Comparison of ENCODE assay signal across 8 mouse cellular contexts in the genomic region with DNA sequence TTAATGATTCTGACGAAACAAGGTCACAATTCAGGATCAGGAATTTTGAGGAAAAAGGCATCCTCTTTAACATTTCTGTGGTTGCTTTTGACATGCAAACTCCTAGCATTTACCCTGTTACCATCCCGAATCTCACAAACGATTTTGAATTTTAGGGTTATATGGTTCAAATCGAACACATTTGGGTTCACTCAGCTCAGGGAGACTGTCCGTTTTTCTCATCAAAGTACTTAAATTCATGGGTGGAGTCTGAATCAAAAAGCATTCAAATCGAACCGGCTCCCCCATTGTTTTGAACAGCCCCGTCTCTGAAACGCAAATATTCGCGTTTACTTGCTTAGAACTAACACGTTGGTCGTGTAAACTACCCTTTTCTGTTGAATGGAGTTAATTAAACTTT. TPM values are rescaled to one million over a fixed set of nuclear protein-coding genes. Genes with fewer than 3 reads are reported as not detected.
DNase-seq lines count a peak whose midpoint lies in the region; ATAC-seq and TF ChIP-seq lines count a peak whose summit lies in the region.

No protein-coding gene starts in this region.

- H3K27ac ChIP-seq in heart, adult 2 months = peak overlapping the region; percentile 77
- no peak overlapping the region for H3K27ac ChIP-seq in embryonic facial prominence, embryonic 11.5 days (replicated peaks; ENCODE audit: low read depth, low read length)
- H3K27ac ChIP-seq in hindbrain, embryonic 15.5 days (replicated peaks) = peak overlapping the region; percentile 89; the same call in 1 of the 2 replicates
- no peak overlapping the region for H3K27ac ChIP-seq in midbrain, embryonic 14.5 days (replicated peaks; ENCODE audit: low read depth, low read length)

- TF ChIP-seq POLR2A in heart, adult 2 months (IDR thresholded peaks at IDR 0.05; ENCODE audit: insufficient read depth, low read depth, low read length) = no peak

- peak; percentile 2 for ATAC-seq in CD4-positive, CD25-positive, alpha-beta regulatory T cell, adult 4 months
- ATAC-seq in embryonic facial prominence, embryonic 11.5 days (replicated peaks; ENCODE audit: insufficient number of reproducible peaks, low FRiP score, low TSS enrichment, low read depth) = no peak
- ATAC-seq in hindbrain, embryonic 15.5 days (ENCODE audit: low FRiP score, low read depth) = no peak; the same call in 1 of the 2 replicates
- ATAC-seq in midbrain, embryonic 14.5 days (ENCODE audit: low FRiP score, low TSS enrichment) = no peak

- 13% methylated on average over 13 of the region's 13 CpGs for WGBS in heart, adult 2 months
- WGBS in embryonic facial prominence, embryonic 11.5 days = 12% methylated on average over 13 of the region's 13 CpGs
- 23% methylated on average over 13 of the region's 13 CpGs for WGBS in hindbrain, embryonic 15.5 days
- 23% methylated on average over 13 of the region's 13 CpGs for WGBS in midbrain, embryonic 14.5 days

- peak overlapping the region; percentile 72 for H3K4me3 ChIP-seq in heart, adult 2 months
- H3K4me3 ChIP-seq in embryonic facial prominence, embryonic 11.5 days (ENCODE audit: low read depth, low read length) = peak overlapping the region; percentile 66
- peak overlapping the region; percentile 57 for H3K4me3 ChIP-seq in hindbrain, embryonic 15.5 days
- H3K4me3 ChIP-seq in midbrain, embryonic 14.5 days (replicated peaks; ENCODE audit: low read depth, low read length) = peak overlapping the region; percentile 56

- peak overlapping the region; percentile 44; the same call in 1 of the 2 replicates for H3K9ac ChIP-seq in heart, adult 2 months (ENCODE audit: low read depth, low read length)
- no peak overlapping the region for H3K9ac ChIP-seq in embryonic facial prominence, embryonic 11.5 days (replicated peaks; ENCODE audit: low read length)
- no peak overlapping the region for H3K9ac ChIP-seq in hindbrain, embryonic 15.5 days
- no peak overlapping the region for H3K9ac ChIP-seq in midbrain, embryonic 14.5 days (replicated peaks; ENCODE audit: low read length)

- intact Hi-C loops in heart, adult 2 months (cut with DNase I) = no loop called here

- peaks cover 7% of the 10 kb centered on the region for H3K36me3 ChIP-seq in heart, adult 2 months (ENCODE audit: control insufficient read depth, insufficient read depth, low read length)
- H3K36me3 ChIP-seq in embryonic facial prominence, embryonic 11.5 days (replicated peaks; ENCODE audit: control insufficient read depth, insufficient read depth, low read depth, low read length) = no peaks in the 10 kb centered on the region
- no peaks in the 10 kb centered on the region for H3K36me3 ChIP-seq in hindbrain, embryonic 15.5 days
- H3K36me3 ChIP-seq in midbrain, embryonic 14.5 days (ENCODE audit: control insufficient read depth, insufficient read depth, low read length) = no peaks in the 10 kb centered on the region

- H3K9me3 ChIP-seq in embryonic facial prominence, embryonic 11.5 days (replicated peaks; ENCODE audit: control insufficient read depth, low read length) = no peaks in the 10 kb centered on the region
- H3K9me3 ChIP-seq in hindbrain, embryonic 15.5 days = no peaks in the 10 kb centered on the region
- no peaks in the 10 kb centered on the region for H3K9me3 ChIP-seq in midbrain, embryonic 14.5 days (ENCODE audit: control insufficient read depth, low read length)

- H3K27me3 ChIP-seq in heart, adult 2 months (ENCODE audit: control insufficient read depth, insufficient read depth, low read length) = no peaks in the 10 kb centered on the region
- H3K27me3 ChIP-seq in embryonic facial prominence, embryonic 11.5 days (ENCODE audit: control insufficient read depth, insufficient read depth, low read length) = 0 out of 2 replicates have a peak, but pooled peaks cover 2% of the 10 kb centered on the region
- no peaks in the 10 kb centered on the region for H3K27me3 ChIP-seq in hindbrain, embryonic 15.5 days
- no peaks in the 10 kb centered on the region for H3K27me3 ChIP-seq in midbrain, embryonic 14.5 days (ENCODE audit: control insufficient read depth, insufficient read depth, low read length)

- 0 out of 2 replicates have a peak, but pooled peaks cover 1% of the 10 kb centered on the region for H3K79me2 ChIP-seq in heart, adult 2 months (replicated peaks; ENCODE audit: control insufficient read depth, insufficient read depth, low read length)

- TF ChIP-seq CTCF in heart, adult 2 months (IDR thresholded peaks at IDR 0.05) = no peak

- H3K4me2 ChIP-seq in embryonic facial prominence, embryonic 11.5 days (ENCODE audit: low read depth, low read length) = peak overlapping the region; percentile 0; the same call in 1 of the 2 replicates
- peak overlapping the region; percentile 57 for H3K4me2 ChIP-seq in hindbrain, embryonic 15.5 days
- H3K4me2 ChIP-seq in midbrain, embryonic 14.5 days (ENCODE audit: low read length) = peak overlapping the region; percentile 52

- no peak for TF ChIP-seq EP300 in heart, adult 2 months (IDR thresholded peaks at IDR 0.05; ENCODE audit: insufficient read depth, low read depth, low read length)

- DNase-seq in heart, adult 2 months = no peak
- DNase-seq in heart, adult 8-10 months (ENCODE audit: low spot score) = no peak
- DNase-seq in embryonic facial prominence, embryonic 11.5 days (ENCODE audit: low spot score) = peak; percentile 35
- DNase-seq in midbrain, embryonic 14.5 days = no peak
- no peak for DNase-seq in gastrocnemius, adult 8-10 months (ENCODE audit: low spot score in 2 of 2)
- no peak for DNase-seq in right cerebral cortex, postnatal 10 days (ENCODE audit: low spot score in 2 of 2)

- peaks cover 2% of the 10 kb centered on the region for H3K4me1 ChIP-seq in heart, adult 2 months (ENCODE audit: control insufficient read depth, insufficient read depth, low read length)
- no peaks in the 10 kb centered on the region for H3K4me1 ChIP-seq in embryonic facial prominence, embryonic 11.5 days (ENCODE audit: control insufficient read depth, insufficient read depth, low read length)
- peaks cover 8% of the 10 kb centered on the region for H3K4me1 ChIP-seq in hindbrain, embryonic 15.5 days (replicated peaks)
- no peaks in the 10 kb centered on the region for H3K4me1 ChIP-seq in midbrain, embryonic 14.5 days (ENCODE audit: control insufficient read depth, insufficient read depth, low read length)

RNA-seq across cellular contexts. Expression of a gene that starts 0.6 kb away (rescaled TPM):
- 10 to 100 TPM; 51.0 to 53.1 TPM for total RNA-seq in heart, adult 2 months (2021)
- 52.4 and 113 TPM in 2 replicates for polyA plus RNA-seq in heart, adult 2 months (2012; rRNA removed)
- 10 to 100 TPM; 53.6 to 66.9 (median 60.0) TPM for total RNA-seq in heart, adult 8-10 months (2022)
- 100 to 1,000 TPM; 178 to 203 TPM for polyA plus RNA-seq in CD4-positive, CD25-positive, alpha-beta regulatory T cell, adult 4 months (2017; shearing (Covaris generic))
- polyA plus RNA-seq in embryonic facial prominence, embryonic 11.5 days (2014; fragmentation: Nextera tagmentation; extraction: Ambion mirVana) = 225 and 231 TPM in 2 replicates
- 181 TPM in 2 replicates for polyA plus RNA-seq in hindbrain, embryonic 15.5 days (2015; fragmentation: Nextera tagmentation; extraction: Ambion mirVana)
- 261 and 292 TPM in 2 replicates for polyA plus RNA-seq in midbrain, embryonic 14.5 days (2014; fragmentation: Nextera tagmentation; extraction: Ambion mirVana)
- total RNA-seq in gastrocnemius, adult 8-10 months (2022) = 10 to 100 TPM; 58.9 to 75.0 (median 72.6) TPM

Comparison
In these comparisons a context has a peak if more than half of its experiments do, and no peak if none do; other contexts are left out.
1. H3K27ac ChIP-seq: peak in heart, adult 2 months (single experiment) and hindbrain, embryonic 15.5 days (single experiment); none in embryonic facial prominence, embryonic 11.5 days (single experiment) and midbrain, embryonic 14.5 days (single experiment).
2. H3K4me2 ChIP-seq: peak in every context shown above with its lines; median percentile 57 in hindbrain, embryonic 15.5 days; 52 in midbrain, embryonic 14.5 days; 0 in embryonic facial prominence, embryonic 11.5 days.
3. Peak in every context shown above with its lines, with median percentiles within 50 percentile points of each other: H3K4me3 ChIP-seq.